Mouse (Mus musculus) R1 (cell line): ENCODE results near the gene Clpp.

ENCODE experiments used
- DNase-seq: peaks from one replicate; pipeline ENCODE4 v3.0.0-alpha.2; 2018; ENCODE audit warnings: low read depth, low spot score

Clpp gene

GRCm38 (mm10) chr17:56990115-56990746 lies at the start of gene Clpp:
Clpp (plus strand) TSS chr17:56990305.
- DNase-seq, result peak; percentile 99

- DNase-seq, result peak; percentile 64
Observed at GRCm38 (mm10) chr17:56950915-56951314, 39.2 kb upstream of the Clpp start.

GRCm38 (mm10) chr17:56952639-56953038 lies 37.5 kb upstream of the Clpp start:
- DNase-seq, result no peak

- DNase-seq, result no peak
Observed at GRCm38 (mm10) chr17:56954871-56955270, 35.2 kb upstream of the Clpp start.

GRCm38 (mm10) chr17:56957763-56958429 lies 32.2 kb upstream of the Clpp start:
- peak; percentile 75 for DNase-seq

- DNase-seq, result no peak
Observed at GRCm38 (mm10) chr17:56958667-56959066, 31.4 kb upstream of the Clpp start.

GRCm38 (mm10) chr17:56961880-56962279 lies 28.2 kb upstream of the Clpp start:
- peak; percentile 41 for DNase-seq

GRCm38 (mm10) chr17:56962642-56963405 lies 27.3 kb upstream of the Clpp start:
- DNase-seq, result no peak

GRCm38 (mm10) chr17:56963646-56964045 lies 26.5 kb upstream of the Clpp start:
- peak; percentile 28 for DNase-seq

- DNase-seq, result no peak
Observed at GRCm38 (mm10) chr17:56969321-56969720, 20.8 kb upstream of the Clpp start.

- DNase-seq, result no peak
Observed at GRCm38 (mm10) chr17:56970081-56970480, 20.0 kb upstream of the Clpp start.

- peak; percentile 92 for DNase-seq
Observed at GRCm38 (mm10) chr17:56973956-56974707, 16.0 kb upstream of the Clpp start.

- DNase-seq, result no peak
Observed at GRCm38 (mm10) chr17:56974708-56975240, 15.3 kb upstream of the Clpp start.

GRCm38 (mm10) chr17:56975391-56975790 lies 14.7 kb upstream of the Clpp start:
- DNase-seq, result no peak

- no peak for DNase-seq
Observed at GRCm38 (mm10) chr17:56976531-56977390, 13.3 kb upstream of the Clpp start.

- no peak for DNase-seq
Observed at GRCm38 (mm10) chr17:56979524-56979923, 10.6 kb upstream of the Clpp start.

- DNase-seq, result no peak
Observed at GRCm38 (mm10) chr17:56981049-56981448, 9.1 kb upstream of the Clpp start.

- no peak for DNase-seq
Observed at GRCm38 (mm10) chr17:56982013-56982412, 8.1 kb upstream of the Clpp start, which contains the start of gene Acer1. Acer1 (minus strand) TSS chr17:56982126.

GRCm38 (mm10) chr17:56984886-56985285 lies 5.2 kb upstream of the Clpp start:
- no peak for DNase-seq

GRCm38 (mm10) chr17:56985656-56986055 lies 4.4 kb upstream of the Clpp start:
- no peak for DNase-seq
